Mouse (Mus musculus) intestine, embryonic 15.5 days (tissue): ENCODE data around the gene Erbb2. TPM values are rescaled to one million over a fixed set of nuclear protein-coding genes. Genes with fewer than 3 reads are reported as not detected.
"Not testable (repeated sequence)": the region's sequence is repeated elsewhere in the genome, so short reads cannot be mapped to it uniquely, and the experiment has no call there.

ENCODE experiments used
- ATAC-seq: fragments of 200-750 bp; cut with Nextera tagmentation; 2 replicates; pipeline ENCODE4 v1.8.0; 2017; ENCODE audit warnings: moderate TSS enrichment, moderate library complexity
- H3K27ac ChIP-seq: fragments of 300-500 bp; sonication (generic); 2 replicates; pipeline ENCODE4 v1.5.1; 2015; ENCODE audit warnings: mild to moderate bottlenecking, inconsistent platforms
- H3K27me3 ChIP-seq: fragments of 300-500 bp; sonication (generic); replicated peaks from 2 replicates; pipeline ENCODE4 v1.6.1; 2015; ENCODE audit warnings: inconsistent platforms
- H3K36me3 ChIP-seq: fragments of 300-500 bp; sonication (generic); 2 replicates; pipeline ENCODE4 v1.6.1; 2015; ENCODE audit warnings: inconsistent platforms
- H3K4me1 ChIP-seq: fragments of 300-500 bp; sonication (generic); replicated peaks from 2 replicates; pipeline ENCODE4 v1.6.1; 2015; ENCODE audit warnings: inconsistent platforms
- H3K4me2 ChIP-seq: fragments of 300-500 bp; sonication (generic); replicated peaks from 2 replicates; pipeline ENCODE4 v1.6.1; 2015; ENCODE audit warnings: mild to moderate bottlenecking, inconsistent platforms
- H3K4me3 ChIP-seq: fragments of 300-500 bp; sonication (generic); replicated peaks from 2 replicates; pipeline ENCODE4 v1.5.1; 2015; ENCODE audit warnings: inconsistent platforms
- H3K9ac ChIP-seq: fragments of 300-500 bp; sonication (generic); 2 replicates; pipeline ENCODE4 v1.6.1; 2015; ENCODE audit warnings: inconsistent platforms
- H3K9me3 ChIP-seq: fragments of 300-500 bp; sonication (generic); 2 replicates; pipeline ENCODE4 v1.6.1; 2016; ENCODE audit warnings: inconsistent platforms
- WGBS: fragments of 180-500 bp; shearing (Covaris S2); methylation state at CpG from one replicate; pipeline ENCODE4 v1.1.7; 2015; 5-methylcytosine and 5-hydroxymethylcytosine counted together
- polyA plus RNA-seq: library from polyadenylated mRNA; unstranded; fragments of >200 nt; fragmentation: Nextera tagmentation; extraction: Ambion mirVana; gene quantifications from 2 replicates; pipeline ENCODE4 v1.2.1, GENCODE M21; 2015

Gene Erbb2
- polyA plus RNA-seq, 1 experiment from 2014 or later, result 31.9 TPM

DNA sequence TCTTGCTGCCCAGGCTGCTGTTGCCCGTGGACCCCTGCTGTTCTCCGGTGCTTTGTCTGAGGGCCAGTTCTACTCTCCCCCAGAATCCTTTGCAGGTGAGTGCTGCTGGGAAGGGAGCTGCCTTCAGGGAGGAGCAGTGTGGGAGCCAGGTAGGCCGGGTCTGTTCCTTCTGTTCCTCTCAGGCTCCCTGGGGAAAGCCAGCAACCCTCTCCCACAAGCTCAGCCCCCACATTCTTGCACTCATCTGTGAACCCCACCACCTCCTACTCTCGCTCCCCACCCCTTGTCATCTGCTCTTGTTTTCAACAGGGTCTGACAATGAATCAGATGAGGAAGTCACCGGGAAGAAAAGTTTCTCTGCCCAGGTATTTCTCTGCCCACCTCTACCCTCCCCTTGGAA is 35.5 kb upstream of the Erbb2 start:
- no peak overlapping the region for H3K4me2 ChIP-seq
- peaks cover 21% of the 10 kb centered on the region; the same call in 1 of the 2 replicates for H3K36me3 ChIP-seq
- H3K9me3 ChIP-seq, result no peaks in the 10 kb centered on the region
- H3K4me1 ChIP-seq, result no peaks in the 10 kb centered on the region
- H3K27ac ChIP-seq, result no peak overlapping the region
- 74% methylated on average over 5 of the region's 5 CpGs for WGBS
- H3K27me3 ChIP-seq, result no peaks in the 10 kb centered on the region
- ATAC-seq, result no peak
- no peak overlapping the region for H3K4me3 ChIP-seq
- H3K9ac ChIP-seq, result no peak overlapping the region

DNA sequence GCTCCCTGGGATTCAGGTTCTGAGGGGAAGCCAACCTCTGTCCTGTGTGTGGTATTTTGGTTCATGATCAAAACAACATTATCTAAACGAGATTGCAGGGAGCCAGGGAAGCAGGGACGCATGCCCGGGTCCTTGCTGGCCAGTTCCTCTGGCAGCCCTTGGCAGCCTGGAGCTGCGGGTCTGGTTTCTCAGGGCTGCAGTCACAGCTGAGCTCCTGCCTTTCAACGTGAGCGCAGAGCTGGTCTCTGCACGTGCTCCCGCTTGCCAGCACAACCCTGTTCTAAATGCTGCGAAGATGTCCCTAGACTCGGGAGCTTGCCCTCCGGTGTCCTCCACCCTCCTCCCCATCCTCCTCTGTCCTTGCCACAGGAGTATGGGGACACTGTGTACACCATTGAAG is 34.5 kb upstream of the Erbb2 start:
- H3K36me3 ChIP-seq, result peaks cover 21% of the 10 kb centered on the region; the same call in 1 of the 2 replicates
- no peak overlapping the region for H3K9ac ChIP-seq

DNA sequence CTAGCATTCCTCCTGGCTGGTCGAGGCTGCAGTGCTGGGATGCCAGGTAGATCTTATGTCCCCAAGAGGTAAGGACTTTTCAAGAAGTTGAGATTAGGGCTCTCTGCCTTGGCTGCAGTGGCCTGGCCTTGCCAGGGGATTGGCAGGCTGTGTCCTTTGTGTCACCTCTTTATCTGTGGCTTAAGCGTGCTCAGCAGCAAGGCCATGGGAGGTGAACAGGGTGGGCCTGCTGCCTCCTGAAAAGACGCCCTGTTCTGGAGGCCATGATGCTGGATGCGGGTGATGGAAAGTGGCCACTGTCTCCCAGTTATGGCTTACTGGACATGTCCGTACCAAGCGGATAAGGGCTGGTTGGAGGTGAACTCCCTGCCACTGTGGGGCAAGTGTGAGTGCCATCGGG is 32.9 kb upstream of the Erbb2 start:
- H3K27ac ChIP-seq, result no peak overlapping the region
- 84% methylated on average over 7 of the region's 7 CpGs for WGBS
- peaks cover 18% of the 10 kb centered on the region; the same call in 1 of the 2 replicates for H3K36me3 ChIP-seq
- H3K27me3 ChIP-seq, result 0 out of 2 replicates have a peak, but pooled peaks cover 3% of the 10 kb centered on the region
- no peak overlapping the region for H3K4me2 ChIP-seq
- no peaks in the 10 kb centered on the region for H3K9me3 ChIP-seq
- no peak overlapping the region for H3K4me3 ChIP-seq
- no peak overlapping the region for H3K9ac ChIP-seq
- no peak for ATAC-seq
- H3K4me1 ChIP-seq, result no peaks in the 10 kb centered on the region

More for the DNA sequence above, 34.5 kb upstream of the Erbb2 start:
- Histone ChIP-seq H3K9me3 (no peaks in the 10 kb centered on the region), H3K4me2 (no peak overlapping the region), H3K4me1 (no peaks in the 10 kb centered on the region), H3K27ac (no peak overlapping the region), H3K4me3 (no peak overlapping the region), H3K27me3 (no peaks in the 10 kb centered on the region)
- WGBS, result 86% methylated on average over 11 of the region's 11 CpGs
- ATAC-seq, result no peak

DNA sequence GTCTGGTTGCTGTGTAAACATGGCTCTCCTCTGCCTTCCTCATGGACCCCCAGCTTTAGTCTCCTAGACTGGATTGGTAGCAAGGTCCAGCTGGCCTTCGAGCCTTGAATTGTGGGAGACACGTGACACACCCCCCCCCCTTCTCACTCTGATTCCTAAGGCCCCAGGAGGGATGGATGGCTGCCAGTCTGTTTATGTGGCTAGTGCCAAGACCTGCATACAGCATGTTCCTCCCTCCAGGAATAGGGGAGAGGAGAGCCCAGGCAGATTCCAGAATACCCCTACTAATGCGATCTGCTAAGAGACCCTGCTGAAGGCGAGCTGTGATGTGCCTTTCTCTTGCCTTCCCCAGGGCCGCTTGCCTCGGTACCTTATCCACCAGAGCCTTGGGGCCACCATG is 32.2 kb upstream of the Erbb2 start:
- Histone ChIP-seq H3K27ac (no peak overlapping the region), H3K4me1 (no peaks in the 10 kb centered on the region), H3K27me3 (0 out of 2 replicates have a peak, but pooled peaks cover 3% of the 10 kb centered on the region), H3K9ac (no peak overlapping the region), H3K4me3 (no peak overlapping the region), H3K9me3 (no peaks in the 10 kb centered on the region), H3K4me2 (no peak overlapping the region), H3K36me3 (peaks cover 16% of the 10 kb centered on the region; the same call in 1 of the 2 replicates)
- ATAC-seq, result no peak
- 75% methylated on average over 6 of the region's 6 CpGs for WGBS

DNA sequence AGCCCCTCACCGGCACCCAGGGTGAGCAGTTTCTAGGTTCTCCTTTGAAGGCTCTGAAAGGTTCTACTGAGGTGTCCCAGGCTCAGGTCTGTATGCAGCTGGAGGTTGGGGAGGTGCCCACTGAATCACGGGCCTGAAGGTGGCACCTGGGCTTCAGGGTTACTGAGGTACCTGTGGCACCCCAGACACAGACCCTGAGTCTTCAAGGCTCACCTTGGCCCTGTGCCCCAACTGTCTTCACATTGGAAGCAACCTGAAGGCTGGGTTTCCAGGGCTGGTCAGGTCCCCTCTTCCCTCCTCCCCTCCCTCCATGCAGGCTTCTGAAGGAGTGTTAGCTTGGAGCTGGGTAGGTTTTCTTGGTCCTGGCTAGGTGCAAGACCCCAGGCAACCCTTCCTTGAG is 30.6 kb upstream of the Erbb2 start:
- WGBS, result 90% methylated on average over 2 of the region's 2 CpGs
- H3K9ac ChIP-seq, result no peak overlapping the region
- no peak for ATAC-seq
- peaks cover 14% of the 10 kb centered on the region; the same call in 1 of the 2 replicates for H3K36me3 ChIP-seq
- H3K27me3 ChIP-seq, result peaks cover 13% of the 10 kb centered on the region
- no peak overlapping the region for H3K27ac ChIP-seq
- H3K4me2 ChIP-seq, result no peak overlapping the region
- H3K9me3 ChIP-seq, result no peaks in the 10 kb centered on the region
- no peaks in the 10 kb centered on the region; the same call in 1 of the 2 replicates for H3K4me1 ChIP-seq
- H3K4me3 ChIP-seq, result no peak overlapping the region

DNA sequence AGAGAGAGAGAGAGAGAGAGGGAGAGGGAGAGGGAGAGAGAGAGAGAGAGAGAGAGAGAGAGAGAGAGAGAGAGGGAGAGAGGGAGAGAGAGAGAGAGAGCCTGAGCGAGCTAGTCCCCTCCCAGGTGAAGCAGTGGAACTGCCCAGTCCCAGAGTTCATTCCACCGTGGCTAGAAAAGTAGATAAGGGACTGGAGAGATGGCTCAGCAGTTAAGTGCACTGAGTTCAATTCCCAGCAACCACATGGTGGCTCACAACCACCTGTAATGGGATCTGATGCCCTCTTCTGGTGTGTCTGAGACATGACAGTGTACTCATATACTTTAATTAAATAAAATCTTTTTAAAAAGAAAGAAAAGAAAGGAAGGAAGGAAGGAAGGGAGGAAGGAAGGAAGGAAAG is 29.9 kb upstream of the Erbb2 start:
- 41% methylated on average over 2 of the region's 2 CpGs for WGBS
- not testable (repeated sequence) for H3K27ac ChIP-seq, ATAC-seq, H3K9me3 ChIP-seq, H3K9ac ChIP-seq, H3K4me1 ChIP-seq, H3K4me2 ChIP-seq, H3K4me3 ChIP-seq
- peaks cover 14% of the 10 kb centered on the region; the same call in 1 of the 2 replicates for H3K36me3 ChIP-seq
- peaks cover 20% of the 10 kb centered on the region for H3K27me3 ChIP-seq

DNA sequence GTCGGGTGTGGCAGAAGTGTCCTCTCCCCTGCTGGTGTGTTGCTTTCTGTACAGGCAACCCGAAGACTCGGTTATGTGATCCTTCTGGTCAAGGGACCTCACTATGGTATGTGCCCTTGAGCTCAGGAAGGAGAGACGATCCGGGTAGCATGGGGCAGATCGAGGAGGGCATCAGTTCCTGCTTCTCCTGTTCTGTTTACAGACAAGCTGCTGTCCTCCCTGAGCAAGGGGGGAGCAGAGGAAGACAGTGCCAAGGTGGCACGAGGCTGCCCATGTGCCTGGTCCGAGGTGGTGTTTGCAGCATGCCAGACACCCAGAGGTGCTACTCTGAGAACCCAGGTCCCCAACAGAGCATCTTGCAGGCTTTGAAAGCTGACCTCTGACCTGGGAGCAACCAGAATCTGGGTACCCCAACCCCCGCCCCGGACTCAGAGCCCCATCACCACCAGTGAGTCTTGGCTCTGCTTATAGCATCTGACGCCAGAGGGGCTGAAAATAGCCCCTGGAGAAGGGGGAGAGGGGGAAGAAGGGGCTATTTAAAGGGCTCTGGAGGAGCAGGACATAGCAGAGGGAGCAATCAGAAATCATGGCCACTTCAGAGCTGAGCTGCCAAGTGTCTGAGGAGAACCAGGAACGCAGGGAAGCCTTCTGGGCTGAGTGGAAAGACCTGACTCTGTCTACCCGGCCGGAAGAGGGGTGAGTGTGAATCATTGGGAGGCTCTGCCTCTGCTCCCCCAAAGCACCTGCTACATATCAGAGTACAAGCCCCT is 28.8 kb upstream of the Erbb2 start, which contains the start of gene Tcap:
Gene Tcap (plus strand): TSS at position 551 of the 770 bp plus-strand sequence.
- Histone ChIP-seq H3K27me3 (peaks cover 30% of the 10 kb centered on the region), H3K27ac (no peak within 1 kb of the TSS), H3K4me3 (no peak within 1 kb of the TSS), H3K4me1 (no peaks in the 10 kb centered on the region; the same call in 1 of the 2 replicates), H3K36me3 (peaks cover 8% of the 10 kb centered on the region; the same call in 1 of the 2 replicates), H3K4me2 (no peak within 1 kb of the TSS), H3K9me3 (no peaks in the 10 kb centered on the region), H3K9ac (no peak within 1 kb of the TSS)
- WGBS, result 57% methylated on average over 14 of the region's 14 CpGs
- ATAC-seq, result no peak

DNA sequence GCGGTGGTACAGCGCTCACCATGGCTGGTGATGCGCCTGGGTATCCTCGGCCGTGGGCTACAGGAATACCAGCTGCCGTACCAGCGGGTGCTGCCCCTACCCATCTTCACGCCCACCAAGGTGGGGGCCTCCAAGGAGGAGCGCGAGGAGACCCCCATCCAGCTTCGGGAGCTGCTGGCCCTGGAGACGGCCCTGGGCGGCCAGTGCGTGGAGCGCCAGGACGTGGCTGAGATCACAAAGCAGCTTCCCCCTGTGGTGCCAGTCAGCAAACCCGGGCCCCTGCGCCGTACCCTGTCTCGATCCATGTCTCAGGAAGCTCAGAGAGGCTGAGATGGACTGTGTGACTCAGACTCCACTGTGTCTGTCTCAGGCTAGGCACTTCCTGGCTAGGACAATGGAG is 28.1 kb upstream of the Erbb2 start:
- peaks cover 30% of the 10 kb centered on the region for H3K27me3 ChIP-seq
- no peak overlapping the region for H3K4me2 ChIP-seq
- H3K4me3 ChIP-seq, result no peak overlapping the region
- no peak overlapping the region for H3K9ac ChIP-seq
- H3K27ac ChIP-seq, result no peak overlapping the region
- no peaks in the 10 kb centered on the region for H3K9me3 ChIP-seq
- ATAC-seq, result no peak
- 0 out of 2 replicates have a peak, but pooled peaks cover 1% of the 10 kb centered on the region for H3K36me3 ChIP-seq
- WGBS, result 85% methylated on average over 20 of the region's 20 CpGs
- no peaks in the 10 kb centered on the region; the same call in 1 of the 2 replicates for H3K4me1 ChIP-seq

DNA sequence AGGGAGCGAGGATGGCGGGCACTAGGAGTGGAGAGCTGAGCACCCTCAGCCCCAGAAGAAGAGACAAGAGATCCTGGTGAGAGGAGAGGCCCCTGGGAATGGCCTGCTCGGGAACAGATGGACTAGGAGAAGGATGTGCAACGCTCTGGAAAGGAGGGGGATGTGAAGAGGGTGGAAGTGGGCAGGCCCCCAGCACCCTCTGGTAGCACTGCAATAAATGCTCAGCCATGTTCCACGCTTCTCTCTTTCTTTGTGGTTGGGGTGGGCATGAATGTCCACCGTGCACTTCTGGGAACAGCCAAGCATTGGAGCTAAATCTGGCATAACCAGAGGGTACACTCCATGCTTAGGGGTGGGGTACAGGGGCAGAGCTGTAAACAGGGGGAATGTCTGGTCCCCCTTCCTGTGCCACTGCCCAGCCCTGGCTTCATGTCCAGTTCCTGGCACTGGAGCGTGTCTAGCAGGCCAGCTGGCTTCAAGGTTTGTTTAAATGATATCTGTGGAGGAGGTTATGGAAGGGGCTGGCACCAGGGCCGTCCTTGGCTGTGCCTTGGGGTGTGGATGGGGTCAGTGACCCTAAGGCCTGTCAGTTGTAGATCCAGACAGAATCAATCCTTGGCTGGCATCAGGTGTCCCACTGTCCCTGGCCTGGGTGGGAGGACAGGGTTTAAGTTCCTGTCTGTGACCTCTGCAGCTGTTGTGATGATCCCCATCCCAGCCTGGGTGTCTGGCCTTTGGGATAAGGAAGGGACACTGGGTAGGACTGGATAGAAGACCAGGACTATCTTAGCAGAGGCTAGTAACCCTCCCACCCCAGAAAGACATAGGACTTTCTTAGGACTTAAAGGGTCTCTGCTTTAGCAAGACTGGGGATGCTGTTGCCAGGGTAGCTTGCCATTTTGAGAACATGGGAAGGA is 27.3 kb upstream of the Erbb2 start:
- ATAC-seq, result no peak
- Histone ChIP-seq H3K4me1 (no peaks in the 10 kb centered on the region; the same call in 1 of the 2 replicates), H3K4me3 (no peak overlapping the region), H3K9ac (no peak overlapping the region), H3K4me2 (no peak overlapping the region), H3K36me3 (no peaks in the 10 kb centered on the region), H3K27ac (no peak overlapping the region), H3K9me3 (no peaks in the 10 kb centered on the region), H3K27me3 (peaks cover 30% of the 10 kb centered on the region)
- 69% methylated on average over 8 of the region's 8 CpGs for WGBS

DNA sequence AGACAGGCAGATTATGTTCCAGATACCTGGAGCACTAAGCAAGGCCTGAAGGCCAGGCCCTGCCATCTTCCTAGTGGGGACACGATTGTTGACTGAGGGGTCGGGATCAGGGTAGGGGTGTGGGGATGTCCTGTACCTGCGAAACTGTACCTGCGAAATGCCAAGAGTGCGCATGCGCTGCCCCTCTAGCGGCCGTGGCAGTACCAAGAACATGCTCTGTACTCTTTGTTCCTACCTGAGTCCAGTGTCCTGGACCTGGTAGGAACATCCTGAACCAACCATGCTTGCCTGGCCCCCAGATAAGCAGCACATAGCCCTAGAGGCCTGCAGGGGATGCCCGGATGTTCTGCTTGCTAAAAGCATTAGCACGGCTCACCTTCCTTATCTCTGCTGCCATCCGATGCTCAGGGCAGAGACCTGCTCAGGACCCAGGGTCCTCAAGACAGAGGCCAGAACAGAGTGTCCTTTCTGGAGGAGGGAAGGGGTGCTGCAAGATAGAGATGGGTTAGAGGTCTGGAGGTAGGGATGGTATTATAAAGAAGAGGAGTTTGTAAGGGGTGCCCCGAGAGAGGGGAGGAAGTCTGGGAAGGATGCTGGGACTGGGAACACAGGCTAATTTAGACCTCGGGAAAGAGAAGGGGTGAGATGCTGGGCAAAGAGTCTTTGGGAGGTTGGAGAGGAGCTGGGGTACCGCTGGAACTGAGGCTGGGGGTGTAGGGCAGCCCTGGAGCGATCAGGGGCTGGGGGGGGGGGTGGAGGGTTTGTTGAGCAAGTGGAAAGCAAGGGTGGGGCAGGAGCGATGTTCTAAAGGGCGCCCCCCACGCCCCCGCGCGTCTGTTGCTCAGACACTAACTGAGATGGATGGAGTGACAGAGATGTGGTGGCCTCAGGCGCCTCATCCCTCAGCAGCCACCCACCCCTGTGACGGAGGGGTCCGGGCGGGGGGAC is 26.4 kb upstream of the Erbb2 start, which contains the start of gene Pnmt:
Gene Pnmt (plus strand): TSS at position 813 of the 948 bp plus-strand sequence.
- Histone ChIP-seq H3K9me3 (no peaks in the 10 kb centered on the region), H3K9ac (peak within 1 kb of the TSS; percentile 8; the same call in 1 of the 2 replicates), H3K27ac (no peak within 1 kb of the TSS), H3K36me3 (no peaks in the 10 kb centered on the region), H3K4me3 (no peak within 1 kb of the TSS), H3K4me1 (no peaks in the 10 kb centered on the region; the same call in 1 of the 2 replicates), H3K27me3 (peaks cover 30% of the 10 kb centered on the region), H3K4me2 (peak within 1 kb of the TSS; percentile 19; the same call in 1 of the 2 replicates)
- no peak for ATAC-seq
- WGBS, result 47% methylated on average over 25 of the region's 25 CpGs

DNA sequence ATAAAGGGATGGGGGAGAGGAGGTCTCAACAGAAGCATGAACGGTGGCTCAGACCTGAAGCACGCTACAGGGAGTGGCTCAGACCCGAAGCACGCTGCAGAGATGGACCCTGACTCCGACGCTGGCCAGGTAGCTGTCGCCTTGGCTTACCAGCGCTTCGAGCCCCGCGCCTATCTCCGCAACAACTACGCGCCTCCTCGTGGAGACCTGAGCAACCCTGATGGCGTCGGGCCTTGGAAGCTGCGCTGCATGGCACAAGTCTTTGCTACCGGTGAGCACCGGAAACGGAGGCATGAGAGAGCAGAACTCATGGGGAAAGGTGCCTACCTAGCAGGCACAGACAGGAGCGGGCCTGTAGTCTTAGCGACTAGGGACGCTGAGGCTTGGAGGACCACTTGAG is 25.7 kb upstream of the Erbb2 start:
- Histone ChIP-seq H3K27ac (no peak overlapping the region), H3K4me1 (peaks cover 4% of the 10 kb centered on the region), H3K4me2 (peak overlapping the region; percentile 19; the same call in 1 of the 2 replicates), H3K9me3 (no peaks in the 10 kb centered on the region), H3K27me3 (peaks cover 30% of the 10 kb centered on the region), H3K4me3 (no peak overlapping the region), H3K36me3 (no peaks in the 10 kb centered on the region), H3K9ac (peak overlapping the region; percentile 8; the same call in 1 of the 2 replicates)
- ATAC-seq, result no peak
- 10% methylated on average over 24 of the region's 24 CpGs for WGBS
